Mouse (Mus musculus) C2C12 (cell line): ENCODE measurements around the gene Cdkn2d. TPM values are rescaled to one million over a fixed set of nuclear protein-coding genes. Genes with fewer than 3 reads are reported as not detected.

ENCODE experiments used
- H3K27me3 ChIP-seq: one replicate; pipeline ENCODE4 v1.6.1; 2011; ENCODE audit not compliant: control insufficient read depth, insufficient read depth, insufficient read length
- H3K36me3 ChIP-seq: one replicate; pipeline ENCODE4 v1.6.1; 2011; ENCODE audit not compliant: control insufficient read depth, insufficient read depth
- H3K4me3 ChIP-seq: one replicate; pipeline ENCODE4 v1.5.1; 2011; ENCODE audit warnings: mild to moderate bottlenecking, control low read depth; ENCODE audit not compliant: poor library complexity, insufficient read depth, severe bottlenecking
- H3K79me2 ChIP-seq: one replicate; pipeline ENCODE4 v1.6.1; 2011; ENCODE audit not compliant: control insufficient read depth, insufficient read depth
- H3K79me3 ChIP-seq: one replicate; pipeline ENCODE4 v1.6.1; 2011; ENCODE audit warnings: low read depth, control low read depth
- H3ac ChIP-seq: one replicate; pipeline ENCODE3; 2011; ENCODE audit warnings: low read depth; ENCODE audit not compliant: control insufficient read depth, insufficient read length
- CEBPB ChIP-seq: IDR thresholded peaks from one replicate; pipeline ENCODE4 v1.6.1; 2011; ENCODE audit warnings: low read depth, mild to moderate bottlenecking, control low read depth, moderate library complexity
- CTCF ChIP-seq: IDR thresholded peaks from one replicate; pipeline ENCODE4 v1.5.1; 2011; ENCODE audit not compliant: control insufficient read depth, insufficient read depth, insufficient read length
- FOSL1 ChIP-seq: IDR thresholded peaks from one replicate; pipeline ENCODE4 v1.8.0; 2011; ENCODE audit warnings: mild to moderate bottlenecking, low read length; ENCODE audit not compliant: poor library complexity, insufficient read depth, severe bottlenecking
- MAX ChIP-seq: IDR thresholded peaks from one replicate; pipeline ENCODE4 v1.6.1; 2011; ENCODE audit warnings: mild to moderate bottlenecking, control low read depth
- MYOD1 ChIP-seq: IDR thresholded peaks from one replicate; pipeline ENCODE4 v1.6.1; 2011; ENCODE audit warnings: low read depth; ENCODE audit not compliant: control insufficient read depth, insufficient read length
- MYOG ChIP-seq: IDR thresholded peaks from one replicate; pipeline ENCODE4 v1.6.1; 2011; ENCODE audit not compliant: control insufficient read depth, insufficient read length; ENCODE audit errors: extremely low read depth
- USF1 ChIP-seq: IDR thresholded peaks from one replicate; pipeline ENCODE4 v1.6.1; 2011; ENCODE audit warnings: low read depth, mild to moderate bottlenecking, control low read depth, moderate library complexity
- polyA plus RNA-seq: library from polyadenylated mRNA; unstranded; fragments of >200 nt; fragmentation: generic; extraction: Trizol; gene quantifications from one replicate; pipeline ENCODE4 v1.2.1, GENCODE M21; 2012; ENCODE audit warnings: missing spikeins

Gene Cdkn2d
- polyA plus RNA-seq, 1 experiment: 49.4 TPM

GRCm38 (mm10) chr9:21320619-21321512, 29.7 kb upstream of the Cdkn2d start, which contains the start of gene Slc44a2:
Gene Slc44a2, plus strand, starts transcription at chr9:21320698.
- H3K36me3 ChIP-seq: no peaks in the 10 kb centered on the region
- H3K27me3 ChIP-seq: no peaks in the 10 kb centered on the region
- peak within 1 kb of the TSS; percentile 70 for H3ac ChIP-seq
- H3K79me3 ChIP-seq: peaks cover 43% of the 10 kb centered on the region
- TF ChIP-seq MYOG: no peak
- TF ChIP-seq USF1: no peak
- TF ChIP-seq CEBPB: no peak
- no peak for TF ChIP-seq CTCF
- TF ChIP-seq MYOD1: no peak
- TF ChIP-seq FOSL1: no peak
- no peak for TF ChIP-seq MAX
- H3K4me3 ChIP-seq: peak within 1 kb of the TSS; percentile 55
- H3K79me2 ChIP-seq: peaks cover 51% of the 10 kb centered on the region

- Histone ChIP-seq H3K4me3 (peak overlapping the region; percentile 55), H3ac (no peak overlapping the region), H3K36me3 (no peaks in the 10 kb centered on the region), H3K79me3 (peaks cover 40% of the 10 kb centered on the region), H3K79me2 (peaks cover 45% of the 10 kb centered on the region), H3K27me3 (no peaks in the 10 kb centered on the region)
- TF ChIP-seq USF1 (no peak), MYOD1 (no peak), FOSL1 (no peak), MAX (no peak), CEBPB (no peak), CTCF (no peak), MYOG (no peak)
Observed at GRCm38 (mm10) chr9:21320280-21320618, 29.0 kb upstream of the Cdkn2d start.

GRCm38 (mm10) chr9:21319503-21319902, 28.3 kb upstream of the Cdkn2d start:
- no peaks in the 10 kb centered on the region for H3K36me3 ChIP-seq
- peaks cover 33% of the 10 kb centered on the region for H3K79me3 ChIP-seq
- H3K4me3 ChIP-seq: no peak overlapping the region
- peaks cover 38% of the 10 kb centered on the region for H3K79me2 ChIP-seq
- no peaks in the 10 kb centered on the region for H3K27me3 ChIP-seq
- no peak for TF ChIP-seq MYOG
- no peak overlapping the region for H3ac ChIP-seq

- peaks cover 31% of the 10 kb centered on the region for H3K79me2 ChIP-seq
- TF ChIP-seq MYOD1: no peak
- TF ChIP-seq CEBPB: no peak
- TF ChIP-seq FOSL1: no peak
- no peak for TF ChIP-seq CTCF
- TF ChIP-seq MYOG: no peak
- TF ChIP-seq MAX: no peak
- H3K4me3 ChIP-seq: no peak overlapping the region
- H3K27me3 ChIP-seq: no peaks in the 10 kb centered on the region
- H3K36me3 ChIP-seq: no peaks in the 10 kb centered on the region
- peaks cover 29% of the 10 kb centered on the region for H3K79me3 ChIP-seq
- no peak overlapping the region for H3ac ChIP-seq
Observed at GRCm38 (mm10) chr9:21318792-21319191, 27.6 kb upstream of the Cdkn2d start.

- TF ChIP-seq MAX (no peak), CEBPB (no peak), MYOD1 (no peak), USF1 (no peak), FOSL1 (no peak), MYOG (no peak), CTCF (no peak)
- Histone ChIP-seq H3K79me2 (peaks cover 10% of the 10 kb centered on the region), H3ac (no peak overlapping the region), H3K27me3 (no peaks in the 10 kb centered on the region), H3K79me3 (peaks cover 10% of the 10 kb centered on the region), H3K36me3 (no peaks in the 10 kb centered on the region), H3K4me3 (no peak overlapping the region)
Observed at GRCm38 (mm10) chr9:21316696-21317095, 25.5 kb upstream of the Cdkn2d start.

- Histone ChIP-seq H3K27me3 (no peaks in the 10 kb centered on the region), H3K4me3 (no peak overlapping the region), H3ac (no peak overlapping the region), H3K36me3 (no peaks in the 10 kb centered on the region), H3K79me2 (no peaks in the 10 kb centered on the region), H3K79me3 (no peaks in the 10 kb centered on the region)
- TF ChIP-seq CTCF (no peak), CEBPB (no peak), FOSL1 (no peak), USF1 (no peak), MYOG (no peak), MAX (no peak), MYOD1 (no peak)
Observed at GRCm38 (mm10) chr9:21315421-21315820, 24.2 kb upstream of the Cdkn2d start.
